Mouse (Mus musculus): ENCODE results near the gene Ctla4.

- TF ChIP-seq MAX (IDR thresholded peaks at IDR 0.05) (no peak), CTCF (IDR thresholded peaks at IDR 0.05; ENCODE audit: control insufficient read depth, insufficient read depth, insufficient read length) (no peak), USF1 (IDR thresholded peaks at IDR 0.05; ENCODE audit: low read depth) (no peak), MYOD1 (IDR thresholded peaks at IDR 0.05; ENCODE audit: control insufficient read depth, insufficient read length, low read depth) (no peak), MYOG (IDR thresholded peaks at IDR 0.05; ENCODE audit: control insufficient read depth, extremely low read depth, insufficient read length) (no peak)
These were observed 24.0 kb downstream of the Ctla4 start for GRCm38 (mm10) chr1:60910796-60911195.

Data from C2C12 (cell line).